Mouse (Mus musculus) adrenal gland, postnatal 25 days (tissue): ENCODE measurements at regions not wholly inside any gene's neighbourhood (a gene's known extent, or its start where the extent isn't known, plus 50 kb on each side); places are given as distances from the start of the nearest gene placed in this dataset.

Source experiments
- DNase-seq: peaks from one replicate; pipeline ENCODE4 v3.0.0; 2021; ENCODE audit warnings: mixed read lengths

DNA sequence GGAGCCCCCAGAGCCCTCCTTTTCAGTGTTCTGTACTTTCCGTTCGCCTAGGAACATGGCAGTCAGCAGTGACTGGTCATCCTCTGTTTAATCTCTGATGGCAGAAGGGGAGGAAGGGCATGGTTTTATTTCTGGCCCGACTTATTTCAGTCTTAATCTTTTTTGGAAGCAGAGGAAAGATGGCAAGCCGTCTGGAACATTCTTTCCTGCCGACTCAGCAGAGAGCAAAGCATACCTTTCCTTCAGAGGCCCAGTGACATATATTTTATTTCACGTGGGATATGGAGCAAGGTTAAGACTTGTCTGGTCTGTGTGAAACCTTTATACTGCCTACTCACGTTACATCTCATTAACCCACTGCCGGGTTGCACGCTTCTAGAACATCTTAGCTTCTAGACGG, 158.1 kb downstream of the Dyrk2 start:
- no peak for DNase-seq

DNA sequence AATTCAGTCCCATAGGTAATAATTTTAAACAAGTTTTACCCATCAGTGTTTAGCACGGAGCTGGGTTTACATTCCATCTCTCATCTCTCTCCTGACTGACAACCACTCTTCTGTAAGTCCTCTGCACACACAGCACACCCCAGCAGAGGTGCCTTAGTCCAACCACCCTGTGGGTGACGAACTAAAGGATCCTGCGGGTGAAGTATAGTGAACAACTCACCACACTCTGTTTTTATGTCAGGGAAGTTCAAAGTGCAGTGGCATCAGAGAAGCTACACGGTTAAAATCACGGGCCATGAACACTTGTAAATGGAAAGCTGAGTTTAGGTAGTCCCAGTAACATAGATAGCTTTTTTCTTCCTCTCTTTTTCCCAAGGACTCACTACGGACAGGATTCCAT, 157.1 kb downstream of the Dyrk2 start:
- no peak for DNase-seq

DNA sequence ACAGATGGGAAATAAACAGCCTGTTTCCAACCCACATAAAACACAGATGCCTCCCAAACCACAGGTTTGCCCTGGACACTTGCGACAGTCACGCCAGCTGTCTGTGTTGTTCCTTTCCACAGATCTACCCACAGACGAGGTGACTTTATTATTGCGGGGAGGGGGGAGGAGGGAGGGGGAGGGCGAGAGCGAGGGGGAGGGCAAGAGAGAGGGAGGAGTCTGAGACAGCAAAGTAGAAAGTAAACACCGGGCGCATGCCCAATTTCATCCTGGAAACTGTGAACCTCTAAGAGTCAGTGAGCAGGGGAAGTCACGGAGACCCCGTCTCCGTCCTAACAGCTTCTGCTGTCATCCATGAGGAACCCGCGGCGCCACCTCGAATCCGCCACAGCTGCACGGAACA, 155.8 kb downstream of the Dyrk2 start:
- no peak for DNase-seq

DNA sequence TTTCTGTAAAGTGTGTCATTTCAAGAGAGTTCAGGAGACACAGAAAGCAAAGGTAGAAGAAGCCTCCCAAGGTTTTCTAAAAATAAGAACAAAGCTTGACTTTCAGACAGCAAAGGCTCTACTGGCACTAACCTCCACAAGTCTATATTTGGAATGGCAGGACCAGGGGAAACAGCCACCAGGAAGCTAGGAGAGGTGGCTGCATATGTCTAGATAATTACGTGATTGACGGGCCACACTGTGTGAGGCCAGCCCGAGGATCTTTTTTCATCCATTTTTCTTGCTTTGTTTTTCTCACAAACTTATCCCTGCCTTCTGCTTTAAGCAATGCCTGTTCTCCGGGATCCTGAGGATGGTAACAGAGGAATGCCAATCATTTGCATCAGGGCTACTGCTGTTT, 155.4 kb downstream of the Dyrk2 start:
- DNase-seq: no peak

DNA sequence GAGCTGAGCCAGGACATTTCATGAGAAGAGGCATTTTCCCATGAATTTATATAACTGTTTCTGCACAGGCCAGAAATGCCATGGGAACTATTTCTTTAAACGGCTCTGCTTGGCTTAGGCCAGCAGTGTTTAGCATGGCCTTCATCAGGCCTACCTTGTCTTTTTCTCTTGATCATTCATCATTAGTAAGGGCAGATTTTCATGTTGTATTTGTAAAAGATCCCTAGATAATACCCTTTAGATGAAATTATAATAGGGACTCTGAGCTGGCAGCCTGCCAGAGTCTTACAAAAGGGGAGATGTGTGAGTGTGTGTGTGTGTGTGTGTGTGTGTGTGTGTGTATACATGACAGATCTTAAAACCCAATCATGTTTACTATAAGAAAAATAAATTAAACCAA, 149.4 kb downstream of the Dyrk2 start:
- no peak for DNase-seq

DNA sequence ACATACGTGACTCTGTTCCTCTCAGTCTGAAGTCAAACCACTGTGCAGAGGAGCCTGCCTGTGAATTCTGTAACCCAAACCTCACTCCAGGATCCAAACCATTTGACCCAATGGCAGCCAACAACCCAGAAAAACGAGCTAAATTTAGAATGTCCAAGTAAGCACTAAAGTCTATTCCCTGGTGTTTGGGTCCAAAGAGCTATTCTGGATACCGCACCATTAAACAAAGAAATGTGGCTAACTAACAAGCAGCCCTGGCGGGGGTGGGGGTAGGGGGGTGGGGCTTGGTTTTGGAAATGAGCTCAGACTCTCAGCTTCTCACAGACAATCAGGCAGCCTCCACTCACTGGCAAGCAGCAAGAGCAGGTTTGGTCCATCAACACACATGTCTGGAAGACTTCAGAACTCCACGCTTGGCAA, 147.9 kb downstream of the Dyrk2 start:
- no peak for DNase-seq

DNA sequence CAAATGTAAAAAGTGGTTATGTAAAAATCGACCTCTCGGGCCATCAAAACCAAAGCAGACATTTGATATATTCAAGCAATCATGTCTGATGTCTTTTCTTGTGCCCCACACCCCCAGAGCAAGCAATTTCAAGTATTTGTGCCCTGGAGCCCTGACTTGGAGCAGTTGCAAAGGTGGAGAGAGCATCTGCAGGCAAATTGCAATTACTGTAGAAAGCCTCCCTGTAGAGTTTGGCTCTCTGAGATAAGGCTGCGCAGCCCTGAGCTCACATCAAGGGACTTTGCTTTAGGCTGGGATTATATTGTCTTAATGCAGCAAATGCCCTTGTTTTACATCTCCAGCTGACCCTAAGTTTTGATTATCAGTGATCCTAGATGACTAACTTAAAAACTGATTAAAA, 147.3 kb downstream of the Dyrk2 start:
- no peak for DNase-seq

DNA sequence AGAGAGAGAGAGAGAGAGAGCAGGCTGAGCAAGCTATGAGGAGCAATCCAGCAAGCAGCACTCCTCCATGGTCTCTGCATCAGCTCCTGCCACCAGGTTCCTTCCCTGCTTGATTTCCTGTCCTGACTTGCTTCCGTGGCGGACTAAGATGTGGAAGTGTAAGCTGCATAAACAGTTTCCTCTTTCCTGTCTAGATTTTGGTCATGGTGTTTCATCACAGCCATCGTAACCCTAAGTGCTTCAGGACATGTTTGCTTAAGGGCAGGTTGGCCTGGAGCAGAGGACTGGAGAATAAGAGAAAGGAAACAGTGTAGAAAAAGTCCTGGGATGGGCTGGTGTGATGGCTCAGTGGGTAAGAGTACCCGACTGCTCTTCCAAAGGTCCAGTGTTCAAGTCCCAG, 133.9 kb downstream of the Dyrk2 start:
- no peak for DNase-seq

DNA sequence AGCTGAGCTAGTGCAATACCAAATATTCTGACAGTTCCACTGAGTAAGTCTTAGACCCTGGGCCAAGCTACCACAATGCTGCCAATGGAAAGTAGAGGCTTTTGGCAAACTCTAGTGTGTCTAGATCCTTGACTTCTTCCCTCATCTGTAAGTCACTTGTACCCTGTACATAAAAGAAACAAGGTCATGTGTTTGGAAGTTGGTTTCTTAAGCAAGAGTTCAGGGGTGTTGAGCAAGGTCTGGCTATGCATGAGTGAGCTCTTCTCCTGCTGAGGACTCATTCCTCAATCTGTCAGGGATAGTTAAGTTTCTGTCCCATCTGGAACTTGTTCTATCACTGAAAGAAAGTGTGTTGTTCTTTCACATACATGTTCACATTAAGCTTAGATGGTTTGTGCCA, 132.9 kb downstream of the Dyrk2 start:
- DNase-seq: peak; percentile 11

DNA sequence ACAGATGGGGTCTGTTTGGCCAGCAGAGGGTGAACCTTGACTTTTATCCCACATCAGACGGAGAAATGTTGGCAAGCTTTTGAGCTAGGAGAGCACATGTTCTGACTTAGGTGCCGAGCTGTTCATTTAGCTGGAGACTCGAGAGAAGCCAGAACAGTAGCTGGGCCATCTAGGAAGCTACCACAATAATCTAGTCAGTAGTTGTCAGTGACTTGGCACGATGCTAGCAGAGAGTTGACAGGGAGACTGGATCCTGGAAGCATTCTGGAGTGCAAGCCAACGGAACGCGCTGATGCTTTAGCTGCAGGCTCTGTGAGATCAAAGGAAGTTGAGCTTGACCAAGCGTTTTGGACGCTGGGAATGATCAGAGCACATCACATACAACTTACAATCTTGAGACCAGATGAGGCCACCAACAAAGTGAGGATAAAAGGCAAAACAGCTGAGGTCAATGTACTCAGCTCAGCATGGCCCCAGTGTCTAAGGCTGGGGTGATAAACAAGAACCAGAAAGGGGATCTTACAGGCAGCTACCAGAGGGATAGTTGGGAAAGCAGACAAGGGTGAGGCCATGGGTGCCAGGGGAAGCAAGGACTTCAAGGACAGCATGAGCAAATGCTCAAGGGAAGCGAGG, 130.0 kb downstream of the Dyrk2 start:
- DNase-seq: no peak

DNA sequence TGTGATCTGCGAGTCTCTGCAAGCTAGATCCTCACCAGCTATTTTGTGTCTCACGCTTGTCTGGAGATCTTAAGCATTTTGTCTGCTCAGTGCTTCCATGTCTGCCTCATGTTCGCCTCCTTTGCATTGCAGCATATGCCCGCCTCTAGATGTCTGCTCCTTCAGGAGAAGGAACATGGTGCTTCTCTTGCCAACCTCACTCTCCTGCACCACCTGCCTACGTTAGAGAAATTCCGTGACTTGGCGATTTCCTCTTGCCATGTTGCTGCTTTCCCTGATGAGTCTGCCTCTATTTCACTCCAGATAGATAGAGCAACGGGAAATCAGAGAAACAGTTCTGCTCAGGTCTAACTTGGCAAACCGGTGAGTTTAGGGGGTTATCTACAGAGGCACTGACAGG, 126.2 kb downstream of the Dyrk2 start:
- no peak for DNase-seq

DNA sequence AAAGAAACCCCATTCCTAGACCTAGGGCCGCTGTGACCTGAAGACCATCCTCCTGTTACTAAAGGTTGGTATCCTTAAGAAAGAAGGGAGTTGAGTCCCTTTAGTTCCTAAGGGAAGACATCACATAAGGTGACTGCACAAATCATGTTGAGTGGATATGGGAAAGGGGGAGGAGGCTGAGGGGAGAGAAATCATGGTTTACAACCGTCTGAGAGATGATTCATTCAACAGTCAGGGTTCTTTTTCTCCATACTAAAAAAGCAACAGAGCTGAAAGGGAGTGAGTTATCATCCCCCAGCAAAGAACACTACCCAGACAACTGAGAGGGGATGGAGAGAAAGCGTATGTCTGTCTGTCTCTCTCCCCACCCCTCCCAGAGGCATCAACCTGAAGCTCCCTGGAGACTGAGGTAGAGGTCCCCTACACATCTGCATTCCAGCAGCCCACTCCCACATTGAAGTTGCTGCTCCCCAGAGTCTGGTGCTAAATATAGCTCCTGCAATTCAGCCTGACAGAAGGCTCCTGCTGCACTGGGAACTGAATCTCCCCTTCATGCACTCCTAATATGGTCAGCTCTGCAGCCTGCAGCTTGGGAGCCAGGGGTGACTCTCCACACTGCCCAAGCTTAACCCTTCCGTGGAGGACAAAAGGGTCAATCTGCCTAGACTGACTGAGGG, 123.2 kb downstream of the Dyrk2 start:
- DNase-seq: no peak

DNA sequence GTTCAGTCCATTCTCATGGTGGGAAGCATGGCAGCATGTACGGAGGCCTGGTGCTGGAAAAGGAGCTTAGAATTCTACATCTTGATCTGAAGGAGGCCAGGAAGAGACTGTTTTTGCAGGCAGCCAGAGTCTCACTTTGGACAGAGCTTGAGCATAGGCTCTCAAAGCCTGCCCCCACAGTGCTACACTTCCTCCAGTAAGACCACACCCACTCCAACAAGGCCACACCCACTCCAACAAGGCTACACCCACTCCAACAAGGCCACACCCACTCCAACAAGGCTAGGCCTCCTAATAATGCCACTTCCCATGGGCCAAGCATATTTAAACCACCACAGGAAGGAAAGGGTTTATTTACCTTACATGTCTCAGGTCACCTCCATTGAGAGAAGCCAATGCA, 121.0 kb downstream of the Dyrk2 start:
- DNase-seq: no peak

DNA sequence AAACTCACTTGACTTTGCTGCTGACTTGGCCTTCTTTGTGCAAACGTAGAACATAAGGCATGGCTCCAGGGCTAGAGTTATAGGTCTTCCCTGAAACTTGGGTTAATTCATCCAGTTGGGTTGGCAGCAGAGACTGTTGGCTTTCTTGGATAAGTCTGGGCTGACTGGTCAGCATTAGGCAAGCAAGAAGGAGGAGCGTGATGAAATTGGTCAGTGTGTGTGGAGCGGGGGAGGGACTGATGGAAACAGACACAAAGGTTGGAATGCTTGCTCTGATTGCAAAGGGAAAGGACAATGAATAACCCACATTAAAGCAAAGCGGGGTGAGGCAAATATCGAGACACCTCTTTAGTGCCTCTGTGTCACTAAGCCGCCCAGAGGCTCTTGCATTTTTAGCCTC, 120.3 kb downstream of the Dyrk2 start:
- DNase-seq: peak; percentile 5

DNA sequence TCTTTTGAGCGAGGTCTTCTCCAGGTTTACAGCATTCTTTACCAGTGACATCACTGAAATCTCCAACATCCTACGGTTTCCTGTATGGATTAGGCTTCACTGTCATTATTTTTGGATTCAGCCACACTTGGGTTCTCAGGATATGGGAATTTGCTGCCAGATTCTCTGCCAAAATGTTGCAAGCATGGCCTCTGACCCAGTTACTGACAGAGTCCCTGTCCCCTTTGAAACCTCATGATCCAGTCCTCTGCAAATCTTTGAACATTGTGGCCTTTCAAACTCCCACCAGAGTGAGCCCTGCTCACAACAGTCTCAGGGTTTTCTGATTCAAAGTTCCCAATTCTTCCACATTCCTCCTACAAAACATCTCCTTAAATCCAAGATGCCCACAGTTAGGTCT, 118.9 kb downstream of the Dyrk2 start:
- DNase-seq: peak; percentile 23

DNA sequence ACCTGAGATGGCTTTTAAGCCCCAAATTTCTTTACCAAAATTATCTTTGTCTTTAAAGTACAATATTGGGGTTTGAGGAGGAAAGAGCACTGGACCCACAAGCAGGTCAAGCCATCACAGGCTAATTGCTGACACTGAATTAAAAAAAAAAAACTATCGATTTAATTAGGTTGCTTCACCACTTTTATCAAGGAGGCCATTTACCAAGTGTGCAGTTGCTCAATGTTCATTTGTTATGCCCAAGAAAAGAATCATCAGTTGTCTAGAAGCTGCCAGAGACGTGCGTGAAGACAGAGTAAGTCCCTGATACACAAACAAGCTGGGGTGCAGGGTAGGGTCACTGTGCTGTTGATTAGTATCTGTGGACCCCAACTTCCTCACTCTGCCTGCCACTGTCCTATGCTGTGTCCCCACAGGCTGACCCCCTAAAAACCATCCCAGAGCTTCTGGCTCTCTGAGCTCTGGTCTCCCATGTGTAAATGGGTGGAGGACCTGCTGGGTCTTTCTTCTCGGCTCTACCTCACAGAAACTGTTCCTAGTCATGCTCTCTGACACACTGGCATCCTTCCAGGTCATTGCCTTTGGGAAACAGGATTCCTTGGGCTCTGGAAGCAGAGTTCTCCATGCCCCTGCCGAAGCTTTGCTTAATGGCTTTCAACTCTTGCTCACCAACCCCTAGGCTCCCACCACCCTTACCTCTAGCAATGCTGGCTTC, 116.8 kb downstream of the Dyrk2 start:
- DNase-seq: no peak

DNA sequence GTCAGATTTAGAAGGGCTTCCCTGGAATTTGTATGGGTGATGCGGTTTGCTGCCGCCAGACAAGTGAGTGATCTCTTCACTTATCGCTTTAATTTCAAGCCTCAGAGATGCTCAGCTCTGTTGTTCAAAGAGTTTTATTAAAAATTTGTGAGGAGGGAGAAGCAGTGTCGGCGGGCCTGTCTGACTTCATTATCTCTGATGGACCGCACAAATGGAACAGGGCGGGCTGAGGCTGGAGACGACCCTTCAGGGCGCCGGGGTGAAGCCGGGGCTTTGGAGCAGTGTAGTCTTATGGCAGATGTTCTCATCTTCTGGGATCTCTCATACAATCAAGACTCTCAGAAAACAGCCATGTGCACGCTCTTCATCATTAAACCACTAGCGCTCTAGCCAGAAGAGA, 115.2 kb downstream of the Dyrk2 start:
- no peak for DNase-seq

DNA sequence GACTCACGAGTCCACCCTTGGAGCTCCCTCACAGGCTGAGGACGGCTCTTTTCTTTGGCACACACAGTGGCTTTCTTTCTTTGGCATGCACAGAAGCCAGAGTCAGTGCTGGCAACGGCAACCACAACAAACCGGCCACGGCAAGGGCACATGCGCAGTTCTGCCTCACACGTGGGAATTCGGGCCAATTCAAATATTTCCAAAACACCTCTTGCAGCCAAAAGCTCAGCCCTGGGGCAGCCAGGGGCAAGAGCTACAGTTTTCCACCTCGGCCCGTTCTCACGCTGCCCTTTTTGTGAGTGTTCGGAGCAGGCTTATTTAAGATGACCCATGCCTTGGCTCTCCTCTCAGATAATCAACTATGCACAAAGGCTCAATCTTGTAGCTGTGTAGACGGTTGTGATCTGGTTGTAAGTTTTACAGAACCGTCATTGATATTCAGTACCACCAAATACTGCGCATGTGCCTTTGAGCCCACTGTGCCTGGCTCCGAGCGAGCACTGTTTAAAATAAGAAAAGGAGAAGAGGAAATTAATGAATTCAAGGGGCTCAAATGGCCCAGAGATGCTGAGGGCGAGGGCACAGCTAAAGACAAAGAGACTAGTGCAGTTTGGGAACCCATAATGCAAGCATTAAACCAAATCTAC, 111.1 kb downstream of the Dyrk2 start:
- DNase-seq: peak; percentile 23

DNA sequence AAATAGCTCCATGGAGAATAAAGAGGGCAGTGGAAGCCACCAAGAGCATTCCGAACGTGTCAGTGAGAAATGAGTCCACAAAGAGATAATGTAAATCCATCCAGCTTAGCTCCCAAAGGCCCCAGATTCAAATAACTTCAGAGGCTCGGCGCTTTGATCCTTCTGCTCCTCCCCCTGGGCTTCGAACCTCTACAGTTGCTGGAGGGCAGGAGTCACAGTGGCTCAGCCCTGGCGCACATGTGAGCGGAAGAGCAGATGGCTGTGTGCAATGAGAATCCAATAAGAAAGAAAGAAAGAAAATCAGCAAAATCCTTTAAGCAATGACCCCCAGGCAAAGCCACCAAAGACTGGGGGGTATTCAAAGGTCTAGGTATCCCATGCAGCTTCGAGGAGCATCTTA, 109.6 kb downstream of the Dyrk2 start:
- DNase-seq: no peak

DNA sequence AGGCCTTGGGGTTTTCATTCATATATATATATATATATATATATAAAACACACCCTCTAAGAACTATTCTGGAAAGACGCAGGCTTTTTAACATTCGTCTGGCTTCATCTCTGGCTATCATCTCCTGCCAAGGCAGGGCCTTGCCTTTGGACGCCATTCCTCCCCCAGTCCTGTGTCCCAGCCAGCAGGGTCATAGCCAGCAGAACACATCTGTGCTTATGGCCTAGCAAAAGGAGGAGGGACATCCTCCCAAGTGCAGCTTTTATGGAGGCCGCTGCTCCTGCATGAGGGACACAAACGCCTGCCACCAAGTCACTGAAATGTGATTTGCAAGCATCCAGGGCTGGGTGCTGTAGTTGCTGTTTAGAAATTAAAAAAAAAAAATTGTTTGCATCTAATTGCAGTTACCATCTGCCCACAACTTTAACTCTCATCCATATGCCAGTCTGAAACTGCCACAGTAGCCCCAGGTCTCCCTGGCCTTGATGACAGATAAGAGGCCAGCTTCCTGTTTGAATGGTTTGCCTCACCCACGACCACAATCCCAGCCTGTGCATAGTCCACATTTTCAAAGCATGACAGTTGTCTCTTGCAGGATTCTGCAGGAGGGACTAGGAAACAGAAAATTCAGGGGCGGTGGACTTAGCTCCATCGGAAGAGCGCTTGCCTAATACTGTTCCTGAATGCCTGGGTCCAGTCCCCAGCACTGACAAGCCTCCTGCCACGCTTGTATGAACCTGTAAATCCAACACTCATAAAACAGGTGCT, 108.7 kb downstream of the Dyrk2 start:
- peak; percentile 9 for DNase-seq

DNA sequence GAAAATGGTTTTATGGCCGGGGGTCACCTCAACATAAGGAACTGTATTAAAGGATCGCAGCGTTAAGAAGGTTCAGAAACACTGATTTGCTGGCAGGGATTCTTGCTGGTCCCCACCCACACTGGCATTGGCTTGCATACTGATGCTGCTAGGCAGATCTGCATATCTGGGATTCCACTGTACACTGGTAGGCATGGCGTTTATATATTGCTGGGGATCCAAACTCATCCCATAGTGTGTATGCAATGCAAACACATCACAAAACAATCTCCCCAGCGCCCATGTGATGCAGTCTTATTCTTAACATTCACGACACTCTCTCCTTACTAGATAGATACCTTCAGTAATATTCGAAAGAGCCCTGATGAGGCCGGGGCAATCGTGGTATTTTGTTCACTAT, 105.0 kb downstream of the Dyrk2 start:
- DNase-seq: no peak
